Mouse (Mus musculus): ENCODE data around the gene Lsm3. TPM values are rescaled to one million over a fixed set of nuclear protein-coding genes. Genes with fewer than 3 reads are reported as not detected.

Gene Lsm3
- total RNA-seq, 2 experiments from 2014 or later, result 35.6 to 45.9 TPM

DNA sequence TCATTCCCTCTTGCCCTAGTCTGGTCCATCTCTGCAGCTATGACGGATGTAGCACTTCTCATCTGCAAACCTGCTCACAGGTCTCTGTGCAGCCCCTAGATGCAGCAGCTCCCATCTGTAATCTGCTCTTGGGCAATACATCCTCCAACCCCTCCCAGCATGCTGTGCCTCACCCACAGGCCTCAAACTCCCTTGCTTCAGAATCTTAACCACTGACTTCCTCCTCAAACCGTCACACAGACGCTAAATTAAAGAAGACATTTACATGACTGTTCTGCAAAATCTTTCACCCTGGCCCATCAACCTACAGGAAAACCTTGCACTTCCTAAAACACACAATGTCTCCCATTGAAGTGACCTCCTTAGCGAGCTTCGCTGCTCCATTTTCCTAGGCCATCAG is 9.7 kb upstream of the Lsm3 start:
- no peak for DNase-seq (ENCODE audit: low spot score in 2 of 2)
- intact Hi-C loops (cut with DNase I), result loop anchor here (5.0 kb wide), 1 partner anchor 219 kb away; no protein-coding TSS in a partner anchor

DNA sequence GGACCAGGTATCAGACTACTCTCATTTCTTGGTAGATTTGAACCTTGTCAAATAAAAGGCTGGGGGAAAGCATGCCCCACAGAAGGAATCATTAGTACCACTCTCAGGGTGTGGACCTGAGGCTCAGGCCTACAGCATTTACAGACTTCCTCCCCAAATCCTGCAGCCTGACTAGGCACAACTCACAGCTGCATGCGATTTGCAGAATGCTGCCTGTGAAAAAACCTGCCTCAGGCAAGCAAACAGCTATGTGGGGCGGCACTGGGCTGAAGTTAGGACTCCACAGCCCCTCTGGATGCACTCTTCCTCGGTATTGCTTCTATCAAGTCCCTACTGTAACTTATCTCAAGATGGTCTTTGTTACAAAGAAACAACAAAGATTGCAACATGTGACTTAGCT is 7.7 kb upstream of the Lsm3 start:
- intact Hi-C loops (cut with DNase I), result loop anchor here (5.0 kb wide), 1 partner anchor 221 kb away; no protein-coding TSS in a partner anchor

DNA sequence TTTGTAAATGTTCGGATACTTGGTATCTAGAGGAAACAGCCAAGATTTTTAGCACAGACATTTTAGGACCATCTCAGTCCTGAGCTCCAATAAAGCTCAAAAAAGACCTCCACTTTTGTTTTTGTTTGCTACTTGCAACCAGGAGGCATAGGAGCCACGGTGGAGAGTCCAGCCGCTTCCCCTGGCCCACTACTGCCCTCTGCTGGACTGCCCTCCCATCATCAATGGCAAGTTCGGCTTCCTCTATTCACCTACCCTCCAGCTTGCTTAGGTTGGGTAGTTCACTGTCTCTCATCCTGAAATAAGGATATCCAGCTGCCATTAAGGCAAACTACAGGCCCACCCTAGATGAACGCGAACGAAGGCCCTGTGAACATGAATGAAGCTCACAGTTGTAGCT is 6.4 kb upstream of the Lsm3 start:
- DNase-seq (ENCODE audit: low spot score in 2 of 2), result peak; percentile 31 to 47
- intact Hi-C loops (cut with DNase I), result loop anchor here (5.0 kb wide), 1 partner anchor 222 kb away; no protein-coding TSS in a partner anchor

More for the DNA sequence above, 7.7 kb upstream of the Lsm3 start:
- no peak for DNase-seq (ENCODE audit: low spot score in 2 of 2)

DNA sequence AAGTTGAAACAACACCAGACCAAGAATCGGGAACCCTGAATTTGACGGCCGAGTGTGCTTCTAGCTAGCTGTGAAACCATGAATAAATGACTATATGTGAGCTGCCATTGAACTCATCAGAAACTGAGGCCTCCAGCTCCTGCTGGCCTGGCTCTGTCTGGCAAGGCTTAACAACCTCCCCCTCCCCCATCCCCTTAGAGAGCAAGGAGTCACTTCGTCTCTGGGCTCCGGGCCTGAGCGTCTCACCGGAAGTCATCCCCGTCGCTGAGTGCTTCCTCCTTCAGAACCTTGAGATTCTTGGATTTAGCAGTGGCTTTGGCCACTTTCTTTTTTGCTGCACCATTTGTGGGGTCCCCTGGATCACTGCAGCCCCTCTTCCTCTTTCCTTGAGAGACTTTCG is 5.5 kb upstream of the Lsm3 start:
- intact Hi-C loops (cut with DNase I), result no loop called here
- no peak for DNase-seq (ENCODE audit: low spot score in 2 of 2)

DNA sequence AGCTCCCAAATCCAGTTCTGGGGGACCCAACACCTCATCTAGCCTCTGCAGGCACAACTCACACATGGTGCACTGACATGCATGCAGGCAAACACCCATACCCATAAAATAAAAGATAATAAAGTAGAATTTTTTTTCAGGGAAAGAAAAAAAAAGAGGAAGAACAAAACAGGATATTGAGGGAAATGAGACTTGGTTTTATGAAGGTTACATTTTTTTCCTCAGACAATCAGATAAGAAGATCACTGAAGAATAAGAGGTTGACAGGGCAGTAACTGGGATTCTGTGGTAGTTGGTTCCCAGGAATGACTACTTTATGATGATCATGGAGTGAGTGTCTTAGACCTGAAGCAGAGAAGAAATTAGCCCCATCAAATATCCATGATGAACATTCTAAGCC is 1.6 kb upstream of the Lsm3 start:
- no peak for DNase-seq (ENCODE audit: low spot score in 2 of 2)
- intact Hi-C loops (cut with DNase I), result loop anchor here (2.0 kb wide), 1 partner anchor 73 kb away; no protein-coding TSS in a partner anchor

DNA sequence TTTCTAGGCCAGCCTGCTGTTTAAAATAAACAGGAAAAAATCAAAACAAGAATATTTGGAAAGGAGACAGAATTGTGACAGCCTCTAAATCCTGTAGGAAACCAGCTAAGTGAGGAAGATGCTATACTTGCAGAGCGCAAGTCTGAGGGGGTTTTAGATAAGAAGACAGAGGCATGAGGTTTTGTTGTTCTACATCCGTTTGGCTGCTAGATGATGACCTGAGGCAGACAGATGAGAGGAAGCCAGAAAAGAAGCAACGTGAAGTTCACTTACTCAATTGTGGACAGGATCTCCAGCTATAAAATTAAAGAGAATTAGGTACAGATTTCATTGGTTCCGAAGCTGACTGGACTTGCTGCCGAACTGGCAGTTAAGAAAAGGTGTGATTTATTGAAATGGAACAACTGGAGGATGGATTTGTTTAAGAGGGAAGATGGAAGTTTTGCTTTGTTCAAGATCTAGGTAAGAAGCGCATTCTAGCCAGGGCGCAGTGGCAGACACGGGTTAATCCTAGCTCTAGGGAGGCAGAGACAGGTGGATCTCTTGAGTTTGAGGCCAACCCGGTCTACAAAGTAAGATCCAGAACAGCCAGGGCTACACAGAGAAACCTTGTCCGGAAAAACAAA is 878 bp upstream of the Lsm3 start:
- no peak for DNase-seq (ENCODE audit: low spot score in 2 of 2)
- intact Hi-C loops (cut with DNase I), result loop anchor here (1.0 to 5.0 kb wide), 4 partner anchors 42 to 577 kb away; partner anchors contain the start of genes Chchd4, Nr2c2 and Tmem43

DNA sequence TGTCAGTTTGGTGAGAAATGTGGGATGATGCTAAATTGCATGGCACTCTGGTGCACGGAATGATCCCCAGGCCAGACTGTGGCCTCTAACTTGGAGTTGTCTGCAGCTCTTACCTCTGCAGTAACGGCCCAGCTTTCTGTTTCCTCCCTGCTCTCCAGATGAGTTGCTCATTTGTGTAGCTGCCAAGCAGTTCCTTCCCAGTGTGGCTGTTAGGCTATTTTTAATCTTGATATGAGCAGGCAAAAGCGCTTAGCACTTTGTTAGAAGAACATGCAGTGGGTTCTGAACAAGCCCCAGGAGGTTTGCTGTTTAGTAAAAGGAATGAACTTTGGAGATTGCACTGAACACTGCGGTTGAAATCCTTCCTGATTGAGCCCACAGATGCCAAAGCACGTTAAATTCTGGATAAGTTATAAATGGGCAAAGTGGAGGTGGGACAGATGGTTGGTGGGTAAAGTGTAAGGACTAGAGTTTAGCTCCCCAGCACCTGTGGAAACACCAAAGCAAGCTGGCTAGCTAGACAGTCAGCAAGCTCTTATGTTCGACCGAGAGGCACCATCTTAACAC is 2.8 kb downstream of the Lsm3 start:
- intact Hi-C loops (cut with DNase I), result loop anchor here (5.0 kb wide), 2 partner anchors 169 to 574 kb away; partner anchors contain the start of gene Nr2c2

DNA sequence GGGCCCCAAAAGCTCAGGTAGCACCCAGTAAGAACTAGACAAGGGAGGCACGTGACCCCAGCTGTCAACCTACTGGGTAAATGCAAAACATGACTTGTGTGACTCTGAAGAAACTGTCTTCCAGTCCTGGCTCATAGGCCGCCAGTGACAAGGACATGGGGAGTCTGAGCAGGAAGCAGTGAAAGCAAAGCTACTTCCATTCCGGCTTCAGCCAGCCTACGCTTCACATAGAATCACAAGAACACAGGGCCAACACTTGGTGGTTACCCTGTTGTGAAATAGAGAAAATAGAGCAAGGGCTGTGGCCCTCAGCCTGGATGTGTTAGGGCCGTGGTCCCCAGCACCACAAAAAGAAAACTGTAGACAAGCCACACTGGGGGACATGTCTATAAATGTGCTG is 7.1 kb downstream of the Lsm3 start:
- intact Hi-C loops (cut with DNase I), result no loop called here
- no peak for DNase-seq (ENCODE audit: low spot score in 2 of 2)

More for the DNA sequence above, 2.8 kb downstream of the Lsm3 start:
- DNase-seq (ENCODE audit: low spot score in 2 of 2), result peak; percentile 20 to 87

DNA sequence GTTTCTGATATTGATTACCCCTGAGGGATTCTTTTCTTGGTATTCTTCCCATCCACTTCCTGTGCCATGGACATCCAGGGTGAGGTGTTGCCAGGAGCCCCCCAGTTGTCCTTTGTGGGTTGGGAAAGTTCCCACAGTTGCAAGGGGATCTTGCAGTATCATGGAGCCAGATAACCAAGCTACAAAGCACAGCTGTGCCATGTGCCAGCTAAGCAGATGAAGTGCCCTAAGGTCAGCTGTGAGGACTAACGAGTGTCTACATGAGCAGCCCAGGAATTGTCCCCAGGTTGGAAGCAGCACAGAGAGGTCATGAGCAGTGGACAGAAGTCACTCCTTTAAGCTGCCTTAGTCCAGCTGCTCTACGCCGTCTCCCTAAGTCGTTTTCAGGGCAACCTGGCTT is 9.8 kb downstream of the Lsm3 start:
- intact Hi-C loops (cut with DNase I), result no loop called here
- no peak for DNase-seq (ENCODE audit: low spot score in 2 of 2)

DNA sequence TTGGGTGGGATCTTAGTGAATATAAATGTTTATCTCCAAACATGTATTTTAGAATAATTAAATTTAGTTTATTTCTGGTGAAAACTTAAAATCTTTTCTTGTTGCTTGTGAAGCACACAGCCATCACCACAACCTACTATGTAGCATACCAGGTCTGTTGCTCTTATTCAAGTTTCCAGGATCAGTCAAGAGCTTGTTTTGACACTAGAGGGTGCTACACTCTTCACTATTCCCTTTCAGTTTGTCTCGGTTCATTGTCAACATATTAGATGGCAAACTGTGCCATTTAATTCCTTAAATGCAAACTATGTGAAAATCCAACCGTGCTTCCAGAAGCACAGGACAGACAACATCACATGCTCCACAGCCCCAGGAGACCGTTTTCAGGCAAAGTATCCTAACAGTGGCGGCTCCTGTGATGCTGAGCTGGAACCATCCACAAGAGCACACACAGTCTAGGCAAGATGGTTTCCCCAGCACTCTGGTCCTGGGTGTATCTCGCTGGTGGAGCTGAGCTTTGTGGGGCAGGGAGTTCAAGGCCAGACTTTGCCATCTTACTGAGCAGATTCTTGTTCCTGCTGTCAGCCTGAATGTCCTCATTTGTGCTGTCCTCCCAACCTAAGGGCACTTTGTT is 11.6 kb downstream of the Lsm3 start:
- peak; percentile 48 to 74 for DNase-seq (ENCODE audit: low spot score in 2 of 2)
- intact Hi-C loops (cut with DNase I), result loop anchor here (2.0 kb wide), 1 partner anchor 213 kb away; no protein-coding TSS in a partner anchor

DNA sequence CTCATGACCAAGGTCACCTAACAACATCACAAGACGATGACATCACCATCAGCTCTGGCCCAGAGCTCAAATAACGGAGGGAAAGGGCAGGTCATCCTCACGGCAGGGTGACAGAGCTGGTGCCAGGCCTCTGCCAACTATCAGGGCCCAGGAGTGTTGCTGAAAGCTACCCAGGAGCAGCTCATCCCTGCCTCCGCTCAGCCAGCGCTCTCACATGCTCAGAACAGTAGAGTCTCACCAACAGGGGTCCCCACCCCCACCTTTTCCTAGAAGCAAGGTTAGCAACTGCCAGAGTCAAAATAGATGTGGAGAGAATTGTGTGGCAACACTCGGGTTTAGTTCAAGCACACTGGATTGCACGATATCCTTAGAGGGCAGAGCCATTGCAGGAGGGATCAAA is 12.5 kb downstream of the Lsm3 start:
- no peak for DNase-seq (ENCODE audit: low spot score in 2 of 2)
- intact Hi-C loops (cut with DNase I), result no loop called here

DNA sequence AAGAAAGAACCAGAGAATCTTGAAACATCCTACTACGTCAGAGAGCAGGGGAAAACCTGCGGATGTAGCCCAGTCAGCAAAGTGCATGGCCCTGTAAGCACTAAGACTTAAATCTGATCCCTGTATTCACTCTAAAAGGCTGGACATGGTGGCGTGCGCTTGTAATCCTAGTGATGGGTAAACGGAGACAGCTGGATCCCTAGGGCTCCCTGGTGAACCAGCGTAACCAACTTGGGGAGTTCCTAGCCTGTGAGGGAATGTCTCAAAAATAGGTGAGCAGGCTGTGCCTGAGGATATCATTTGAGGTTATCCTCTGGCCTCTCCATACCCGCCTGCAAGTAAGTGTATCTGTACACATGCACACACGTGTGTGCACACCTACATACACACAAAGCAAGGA is 14.9 kb downstream of the Lsm3 start:
- DNase-seq (ENCODE audit: low spot score in 2 of 2), result no peak
- intact Hi-C loops (cut with DNase I), result no loop called here

DNA sequence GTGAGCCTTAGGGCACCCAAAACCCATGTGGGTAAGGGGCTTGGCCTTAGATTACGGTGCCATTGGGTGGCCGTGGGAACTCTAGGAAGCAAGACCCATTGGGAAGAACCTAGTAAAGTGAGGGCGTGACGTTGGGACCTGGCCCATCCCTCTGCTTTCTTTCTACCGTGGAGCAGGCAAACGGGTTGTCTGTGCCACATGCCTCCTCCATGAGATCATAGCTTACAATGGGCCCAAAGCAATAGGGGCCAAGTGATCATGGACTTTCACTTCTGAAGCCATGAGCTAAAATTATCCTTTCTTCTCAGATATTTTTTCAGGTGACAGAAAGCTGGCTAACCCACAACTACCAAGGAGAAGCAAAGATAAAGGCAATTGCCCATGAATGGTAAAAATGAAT is 15.5 kb downstream of the Lsm3 start:
- intact Hi-C loops (cut with DNase I), result no loop called here
- no peak for DNase-seq (ENCODE audit: low spot score in 2 of 2)

DNA sequence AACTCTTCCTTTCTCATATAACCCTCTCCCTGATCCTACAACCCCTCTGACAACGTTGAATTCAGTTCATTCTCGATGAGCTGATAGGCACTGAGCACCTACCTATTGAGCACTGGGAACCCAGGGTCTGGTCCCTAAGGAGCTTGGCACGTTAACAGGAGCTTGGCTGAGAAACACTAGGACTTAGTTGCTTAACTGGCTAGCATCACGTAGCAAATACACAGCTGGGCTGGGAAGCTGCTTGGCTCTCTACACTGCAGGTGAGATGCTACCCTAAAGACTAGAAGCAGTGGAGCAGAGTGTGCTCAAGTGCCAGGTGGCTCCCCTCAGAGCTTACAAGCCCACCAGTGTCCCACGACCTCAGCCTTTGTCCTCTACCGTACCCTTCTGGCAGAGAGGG is 16.9 kb downstream of the Lsm3 start:
- no peak for DNase-seq (ENCODE audit: low spot score in 2 of 2)
- intact Hi-C loops (cut with DNase I), result no loop called here

DNA sequence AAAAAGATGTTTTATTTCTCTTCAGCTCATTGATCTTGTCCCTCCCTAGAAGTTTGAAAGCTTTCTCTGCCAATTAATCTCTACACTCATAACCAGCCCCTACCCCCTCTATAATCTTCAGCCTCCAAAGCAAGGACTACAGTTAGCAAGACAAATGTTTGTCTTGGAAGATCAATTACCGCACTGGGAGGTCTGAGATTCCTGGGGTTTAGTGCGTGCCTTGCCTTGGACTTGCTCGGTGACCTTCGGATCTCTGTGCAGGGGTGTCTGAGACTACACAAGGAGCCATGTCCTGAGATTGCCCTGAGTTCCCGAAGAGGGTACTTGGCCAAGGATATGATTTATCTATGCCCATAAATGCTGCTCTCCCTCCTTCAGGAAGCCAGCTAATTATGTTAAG is 17.6 kb downstream of the Lsm3 start:
- intact Hi-C loops (cut with DNase I), result no loop called here
- no peak for DNase-seq (ENCODE audit: low spot score in 2 of 2)

DNA sequence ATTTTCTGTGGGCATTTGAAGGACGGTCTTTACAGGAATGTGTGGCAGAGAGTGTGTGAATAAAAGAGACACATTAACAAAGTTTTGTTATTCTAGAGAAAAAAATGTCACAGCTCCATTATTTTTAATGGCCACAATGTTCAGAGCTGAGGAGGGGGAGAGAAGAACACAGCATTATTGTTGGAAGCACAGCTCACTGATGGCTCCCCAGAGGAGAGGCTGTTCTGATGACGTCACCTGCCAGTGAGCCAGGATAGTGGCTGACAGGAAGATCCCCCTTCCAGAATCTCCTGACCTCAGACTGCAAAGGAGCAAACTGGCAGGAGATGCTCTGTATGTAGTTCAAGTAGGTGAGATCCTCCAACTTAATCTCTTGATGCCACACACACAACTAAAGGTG is 18.0 kb downstream of the Lsm3 start:
- intact Hi-C loops (cut with DNase I), result no loop called here
- no peak for DNase-seq (ENCODE audit: low spot score in 2 of 2)

DNA sequence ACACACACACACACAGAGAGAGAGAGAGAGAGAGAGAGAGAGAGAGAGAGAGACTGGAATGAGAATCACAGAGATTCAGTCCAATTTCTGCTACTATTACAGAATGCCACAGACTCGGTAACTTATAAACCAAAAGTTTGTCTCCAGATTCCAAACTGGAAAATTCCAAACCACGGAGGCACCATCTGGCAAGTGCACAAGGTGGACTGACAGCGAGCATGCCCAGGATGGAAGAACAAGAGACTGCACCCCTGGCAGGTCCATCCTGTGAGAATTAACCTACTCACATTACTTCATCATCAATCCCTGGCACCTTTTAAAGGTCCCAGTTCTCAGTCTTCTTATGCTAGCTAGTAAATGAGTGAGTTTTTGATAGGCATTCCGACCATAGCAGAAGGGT is 18.5 kb downstream of the Lsm3 start:
- intact Hi-C loops (cut with DNase I), result no loop called here
- DNase-seq (ENCODE audit: low spot score in 2 of 2), result no peak

DNA sequence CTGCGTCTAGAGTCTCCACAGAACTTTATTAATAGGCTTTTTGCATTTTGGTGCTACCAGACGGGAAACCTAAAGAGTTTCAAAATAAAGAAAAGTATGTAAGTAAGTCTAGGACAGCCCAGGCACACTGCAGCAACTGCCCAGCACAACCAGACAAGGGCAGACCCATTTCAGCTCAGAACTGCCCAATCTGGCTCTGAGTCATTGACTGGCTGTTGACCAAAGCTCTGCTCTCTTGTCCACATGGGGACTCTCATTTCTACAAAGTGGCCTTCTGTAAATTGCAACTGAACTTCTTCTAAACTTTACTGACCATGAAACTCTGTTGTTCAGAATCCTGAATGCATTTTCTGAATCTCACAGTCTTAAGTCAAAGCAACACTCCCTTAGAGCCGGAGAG is 19.5 kb downstream of the Lsm3 start:
- intact Hi-C loops (cut with DNase I), result no loop called here
- no peak for DNase-seq (ENCODE audit: low spot score in 2 of 2)

DNA sequence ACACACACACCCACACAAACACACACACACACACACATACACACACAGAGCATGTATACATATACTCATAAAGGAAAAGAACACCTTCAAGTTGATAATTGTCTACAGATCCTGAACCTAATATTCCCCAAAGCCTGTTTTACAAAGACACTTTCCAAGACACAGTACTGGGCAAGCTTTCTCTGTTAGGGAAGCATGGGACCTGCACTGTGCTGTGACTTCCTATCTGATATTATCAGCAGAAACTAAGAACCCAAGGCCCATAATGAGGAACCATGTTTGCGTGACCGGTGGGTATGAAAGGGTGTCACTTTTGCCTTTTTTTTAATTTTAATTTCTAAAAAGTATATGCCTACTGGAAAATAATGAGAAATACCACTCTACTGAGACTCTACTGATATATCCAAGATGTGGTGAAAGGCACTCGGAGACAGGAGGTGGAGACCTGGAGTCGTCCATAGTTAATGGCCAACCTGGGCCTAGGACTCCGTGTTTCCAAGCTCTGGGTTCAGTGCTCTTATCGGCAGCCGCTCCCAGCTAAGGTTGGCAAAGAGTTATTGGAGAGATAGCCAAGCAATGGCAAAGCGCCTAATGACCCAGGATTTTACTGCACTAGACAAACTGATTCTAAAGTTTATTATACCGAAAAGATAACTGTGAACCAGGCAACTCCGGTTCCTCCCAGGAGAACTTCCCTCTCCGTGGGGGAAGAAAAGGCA is 20.5 kb downstream of the Lsm3 start:
- DNase-seq (ENCODE audit: low spot score in 2 of 2), result no peak
- intact Hi-C loops (cut with DNase I), result no loop called here

DNA sequence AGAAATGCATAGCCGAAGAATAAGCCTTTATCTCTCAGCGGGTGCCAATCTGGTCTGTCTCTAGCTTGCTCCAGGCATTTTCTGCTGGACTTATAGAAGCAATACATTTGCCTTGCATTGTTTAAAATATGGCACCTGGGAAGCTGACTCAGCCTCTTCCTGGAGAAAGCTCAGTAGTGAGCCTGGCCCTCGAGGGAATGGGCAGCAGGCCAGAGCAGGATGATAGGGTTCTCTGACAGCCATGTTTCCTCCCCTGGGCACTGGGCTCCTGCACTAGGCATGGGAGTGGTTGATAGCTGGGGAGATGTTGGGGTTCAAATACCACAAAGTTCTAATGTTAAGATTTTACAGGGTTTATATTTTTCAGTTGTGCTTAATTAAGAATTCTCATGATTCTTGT is 25.5 kb downstream of the Lsm3 start:
- intact Hi-C loops (cut with DNase I), result no loop called here

More for the DNA sequence above, 25.5 kb downstream of the Lsm3 start:
- no peak for DNase-seq (ENCODE audit: low spot score in 2 of 2)

Measured in left cerebral cortex, postnatal 25 days (tissue).